Mouse (Mus musculus) limb, embryonic 10.5 days (tissue): ENCODE measurements at regions not wholly inside any gene's neighbourhood (a gene's known extent, or its start where the extent isn't known, plus 50 kb on each side); places are given as distances from the start of the nearest gene placed in this dataset.
A peak's percentile ranks its signal among the peaks of the same experiment; 100 is the strongest.

Experiments
- DNase-seq: peaks from one replicate; pipeline ENCODE4 v3.0.0-alpha.2; 2017; ENCODE audit warnings: low spot score
- H3K27ac ChIP-seq: fragments of 300-500 bp; sonication (generic); 2 replicates; pipeline ENCODE4 v1.5.1; 2016; ENCODE audit warnings: mild to moderate bottlenecking
- H3K27me3 ChIP-seq: fragments of 300-500 bp; sonication (generic); 2 replicates; pipeline ENCODE4 v1.6.1; 2016; ENCODE audit warnings: low read depth, mild to moderate bottlenecking; ENCODE audit not compliant: poor library complexity, severe bottlenecking
- H3K36me3 ChIP-seq: fragments of 300-500 bp; sonication (generic); 2 replicates; pipeline ENCODE4 v1.6.1; 2016; ENCODE audit warnings: mild to moderate bottlenecking, moderate library complexity
- H3K4me1 ChIP-seq: fragments of 300-500 bp; sonication (generic); 2 replicates; pipeline ENCODE4 v1.6.1; 2016
- H3K4me3 ChIP-seq: fragments of 300-500 bp; sonication (generic); 2 replicates; pipeline ENCODE4 v1.5.1; 2016; ENCODE audit warnings: mild to moderate bottlenecking, moderate library complexity
- H3K9me3 ChIP-seq: fragments of 300-500 bp; sonication (generic); replicated peaks from 2 replicates; pipeline ENCODE4 v1.6.1; 2016; ENCODE audit warnings: mild to moderate bottlenecking
- WGBS: fragments of 180-500 bp; shearing (Covaris S2); methylation state at CpG from one replicate; pipeline ENCODE4 v1.1.7; 2016; 5-methylcytosine and 5-hydroxymethylcytosine counted together

- no peak for DNase-seq
- 88% methylated on average over 4 of the region's 4 CpGs for WGBS
- Histone ChIP-seq H3K27me3 (no peaks in the 10 kb centered on the region), H3K4me1 (no peaks in the 10 kb centered on the region), H3K36me3 (no peaks in the 10 kb centered on the region), H3K27ac (no peak overlapping the region), H3K4me3 (no peak overlapping the region), H3K9me3 (no peaks in the 10 kb centered on the region)
Observed at GRCm38 (mm10) chr5:125946729-125947128, 415.2 kb downstream of the Tmem132b start.

- Histone ChIP-seq H3K27me3 (no peaks in the 10 kb centered on the region), H3K4me3 (no peak overlapping the region), H3K9me3 (no peaks in the 10 kb centered on the region), H3K36me3 (no peaks in the 10 kb centered on the region), H3K27ac (no peak overlapping the region), H3K4me1 (no peaks in the 10 kb centered on the region)
- DNase-seq = no peak
- WGBS = 80% methylated on average over 6 of the region's 6 CpGs
Observed at GRCm38 (mm10) chr5:125951641-125952040, 420.1 kb downstream of the Tmem132b start.

- peak; percentile 31 for DNase-seq
- Histone ChIP-seq H3K4me1 (no peaks in the 10 kb centered on the region), H3K4me3 (no peak overlapping the region), H3K9me3 (no peaks in the 10 kb centered on the region), H3K27me3 (no peaks in the 10 kb centered on the region), H3K36me3 (no peaks in the 10 kb centered on the region), H3K27ac (no peak overlapping the region)
- 75% methylated on average over 8 of the region's 8 CpGs for WGBS
Observed at GRCm38 (mm10) chr5:125964039-125964438, 432.5 kb downstream of the Tmem132b start.

GRCm38 (mm10) chr5:125968151-125968550 lies 436.6 kb downstream of the Tmem132b start:
- WGBS = 54% methylated on average over 4 of the region's 4 CpGs
- H3K36me3 ChIP-seq = no peaks in the 10 kb centered on the region
- no peak for DNase-seq

GRCm38 (mm10) chr5:125974035-125974434 lies 442.5 kb downstream of the Tmem132b start:
- 96% methylated on average over 1 of the region's 1 CpGs for WGBS
- Histone ChIP-seq H3K4me1 (no peaks in the 10 kb centered on the region), H3K9me3 (no peaks in the 10 kb centered on the region), H3K27ac (no peak overlapping the region), H3K36me3 (no peaks in the 10 kb centered on the region), H3K4me3 (no peak overlapping the region), H3K27me3 (no peaks in the 10 kb centered on the region)
- no peak for DNase-seq

More at GRCm38 (mm10) chr5:125968151-125968550, 436.6 kb downstream of the Tmem132b start:
- Histone ChIP-seq H3K27ac (no peak overlapping the region), H3K9me3 (no peaks in the 10 kb centered on the region), H3K4me3 (no peak overlapping the region), H3K27me3 (no peaks in the 10 kb centered on the region), H3K4me1 (no peaks in the 10 kb centered on the region)

- Histone ChIP-seq H3K4me1 (no peaks in the 10 kb centered on the region), H3K9me3 (no peaks in the 10 kb centered on the region), H3K4me3 (no peak overlapping the region), H3K36me3 (no peaks in the 10 kb centered on the region), H3K27ac (no peak overlapping the region), H3K27me3 (no peaks in the 10 kb centered on the region)
- DNase-seq = no peak
- WGBS = 88% methylated on average over 6 of the region's 6 CpGs
Observed at GRCm38 (mm10) chr5:125979801-125980200, 448.2 kb downstream of the Tmem132b start.

- Histone ChIP-seq H3K9me3 (no peaks in the 10 kb centered on the region), H3K4me3 (no peak overlapping the region), H3K4me1 (no peaks in the 10 kb centered on the region), H3K36me3 (no peaks in the 10 kb centered on the region), H3K27ac (no peak overlapping the region), H3K27me3 (no peaks in the 10 kb centered on the region)
- DNase-seq = no peak
Observed at GRCm38 (mm10) chr5:125985356-125985755, 453.8 kb downstream of the Tmem132b start.

GRCm38 (mm10) chr5:125997173-125997572 lies 465.6 kb downstream of the Tmem132b start:
- 63% methylated on average over 8 of the region's 8 CpGs for WGBS

GRCm38 (mm10) chr5:126007871-126008270 lies 476.3 kb downstream of the Tmem132b start:
- no peak overlapping the region for H3K27ac ChIP-seq
- no peaks in the 10 kb centered on the region for H3K4me1 ChIP-seq
- no peaks in the 10 kb centered on the region for H3K27me3 ChIP-seq
- no peak for DNase-seq
- H3K36me3 ChIP-seq = no peaks in the 10 kb centered on the region
- no peaks in the 10 kb centered on the region for H3K9me3 ChIP-seq
- 87% methylated on average over 4 of the region's 4 CpGs for WGBS
- no peak overlapping the region for H3K4me3 ChIP-seq

More at GRCm38 (mm10) chr5:125997173-125997572, 465.6 kb downstream of the Tmem132b start:
- Histone ChIP-seq H3K9me3 (no peaks in the 10 kb centered on the region), H3K4me1 (no peaks in the 10 kb centered on the region), H3K27me3 (no peaks in the 10 kb centered on the region), H3K36me3 (no peaks in the 10 kb centered on the region), H3K4me3 (no peak overlapping the region), H3K27ac (no peak overlapping the region)
- DNase-seq = no peak

- WGBS = 89% methylated on average over 8 of the region's 8 CpGs
- no peaks in the 10 kb centered on the region for H3K4me1 ChIP-seq
- no peak overlapping the region for H3K27ac ChIP-seq
- H3K9me3 ChIP-seq = no peaks in the 10 kb centered on the region
- DNase-seq = no peak
- H3K36me3 ChIP-seq = no peaks in the 10 kb centered on the region
- no peak overlapping the region for H3K4me3 ChIP-seq
- no peaks in the 10 kb centered on the region for H3K27me3 ChIP-seq
Observed at GRCm38 (mm10) chr5:126008321-126008720, 476.7 kb downstream of the Tmem132b start.

GRCm38 (mm10) chr5:126019781-126020180 lies 488.2 kb downstream of the Tmem132b start:
- H3K4me1 ChIP-seq = no peaks in the 10 kb centered on the region
- 89% methylated on average over 8 of the region's 8 CpGs for WGBS
- H3K36me3 ChIP-seq = no peaks in the 10 kb centered on the region
- no peaks in the 10 kb centered on the region for H3K27me3 ChIP-seq
- DNase-seq = no peak
- no peak overlapping the region for H3K4me3 ChIP-seq
- H3K9me3 ChIP-seq = no peaks in the 10 kb centered on the region
- no peak overlapping the region for H3K27ac ChIP-seq

GRCm38 (mm10) chr5:126023906-126024305 lies 492.3 kb downstream of the Tmem132b start:
- H3K4me1 ChIP-seq = no peaks in the 10 kb centered on the region
- no peaks in the 10 kb centered on the region for H3K36me3 ChIP-seq
- no peaks in the 10 kb centered on the region for H3K9me3 ChIP-seq
- DNase-seq = no peak
- no peak overlapping the region for H3K27ac ChIP-seq
- 40% methylated on average over 2 of the region's 2 CpGs for WGBS
- no peaks in the 10 kb centered on the region for H3K27me3 ChIP-seq
- H3K4me3 ChIP-seq = no peak overlapping the region

GRCm38 (mm10) chr5:126034846-126035245 lies 503.3 kb downstream of the Tmem132b start:
- Histone ChIP-seq H3K27me3 (no peaks in the 10 kb centered on the region), H3K4me3 (no peak overlapping the region), H3K9me3 (no peaks in the 10 kb centered on the region), H3K4me1 (no peaks in the 10 kb centered on the region), H3K36me3 (no peaks in the 10 kb centered on the region), H3K27ac (no peak overlapping the region)
- 84% methylated on average over 1 of the region's 1 CpGs for WGBS
- no peak for DNase-seq

GRCm38 (mm10) chr5:126036686-126037085 lies 505.1 kb downstream of the Tmem132b start:
- no peaks in the 10 kb centered on the region for H3K27me3 ChIP-seq
- no peaks in the 10 kb centered on the region for H3K36me3 ChIP-seq
- H3K27ac ChIP-seq = no peak overlapping the region
- WGBS = 21% methylated on average over 1 of the region's 1 CpGs
- H3K4me1 ChIP-seq = no peaks in the 10 kb centered on the region
- DNase-seq = no peak
- no peaks in the 10 kb centered on the region for H3K9me3 ChIP-seq
- no peak overlapping the region for H3K4me3 ChIP-seq
